Mouse (Mus musculus): ENCODE measurements at regions not wholly inside any gene's neighbourhood (a gene's known extent, or its start where the extent isn't known, plus 50 kb on each side); places are given as distances from the start of the nearest gene placed in this dataset.
A peak's percentile ranks its signal among the peaks of the same experiment; 100 is the strongest.
"Not testable (repeated sequence)": the region's sequence is repeated elsewhere in the genome, so short reads cannot be mapped to it uniquely, and the experiment has no call there.

- peak; percentile 56 for DNase-seq (ENCODE audit: low read depth, low spot score)
Measured at GRCm38 (mm10) chr7:69167456-69167855, 418.4 kb upstream of the Arrdc4 start.

GRCm38 (mm10) chr7:69161916-69162315, 412.9 kb upstream of the Arrdc4 start:
- no peak for DNase-seq (ENCODE audit: low read depth, low spot score)

- DNase-seq (ENCODE audit: low read depth, low spot score), result peak; percentile 6
Measured at GRCm38 (mm10) chr7:69142351-69142750, 393.3 kb upstream of the Arrdc4 start.

GRCm38 (mm10) chr7:69133441-69133840, 384.4 kb upstream of the Arrdc4 start:
- DNase-seq (ENCODE audit: low read depth, low spot score), result no peak

GRCm38 (mm10) chr7:69101770-69102169, 352.7 kb upstream of the Arrdc4 start:
- DNase-seq (ENCODE audit: low read depth, low spot score), result not testable (repeated sequence)

- peak; percentile 22 for DNase-seq (ENCODE audit: low read depth, low spot score)
Measured at GRCm38 (mm10) chr7:69097587-69098095, 348.6 kb upstream of the Arrdc4 start.

- no peak for DNase-seq (ENCODE audit: low read depth, low spot score)
Measured at GRCm38 (mm10) chr7:69074780-69075179, 325.7 kb upstream of the Arrdc4 start.

GRCm38 (mm10) chr7:69062994-69063393, 314.0 kb upstream of the Arrdc4 start:
- no peak for DNase-seq (ENCODE audit: low read depth, low spot score)

GRCm38 (mm10) chr7:69062506-69062905, 313.5 kb upstream of the Arrdc4 start:
- DNase-seq (ENCODE audit: low read depth, low spot score), result no peak

GRCm38 (mm10) chr7:69062094-69062493, 313.1 kb upstream of the Arrdc4 start:
- DNase-seq (ENCODE audit: low read depth, low spot score), result peak; percentile 17

- DNase-seq (ENCODE audit: low read depth, low spot score), result no peak
Measured at GRCm38 (mm10) chr7:69061242-69061641, 312.2 kb upstream of the Arrdc4 start.

- DNase-seq (ENCODE audit: low read depth, low spot score), result no peak
Measured at GRCm38 (mm10) chr7:69016575-69016974, 267.5 kb upstream of the Arrdc4 start.

- DNase-seq (ENCODE audit: low read depth, low spot score), result no peak
Measured at GRCm38 (mm10) chr7:69015047-69015446, 266.0 kb upstream of the Arrdc4 start.

- no peak for DNase-seq (ENCODE audit: low read depth, low spot score)
Measured at GRCm38 (mm10) chr7:69007237-69007636, 258.2 kb upstream of the Arrdc4 start.

- DNase-seq (ENCODE audit: low read depth, low spot score), result no peak
Measured at GRCm38 (mm10) chr7:68988061-68988460, 239.0 kb upstream of the Arrdc4 start.

- DNase-seq (ENCODE audit: low read depth, low spot score), result no peak
Measured at GRCm38 (mm10) chr7:68983937-68984336, 234.9 kb upstream of the Arrdc4 start.

GRCm38 (mm10) chr7:68982914-68983502, 234.0 kb upstream of the Arrdc4 start:
- DNase-seq (ENCODE audit: low read depth, low spot score), result no peak

GRCm38 (mm10) chr7:68978576-68978975, 229.5 kb upstream of the Arrdc4 start:
- no peak for DNase-seq (ENCODE audit: low read depth, low spot score)

- DNase-seq (ENCODE audit: low read depth, low spot score), result peak; percentile 60
Measured at GRCm38 (mm10) chr7:68976813-68977752, 228.0 kb upstream of the Arrdc4 start.

- DNase-seq (ENCODE audit: low read depth, low spot score), result no peak
Measured at GRCm38 (mm10) chr7:68975956-68976355, 226.9 kb upstream of the Arrdc4 start.

- no peak for DNase-seq (ENCODE audit: low read depth, low spot score)
Measured at GRCm38 (mm10) chr7:68975580-68975894, 226.5 kb upstream of the Arrdc4 start.

GRCm38 (mm10) chr7:68974761-68975579, 225.9 kb upstream of the Arrdc4 start:
- no peak for DNase-seq (ENCODE audit: low read depth, low spot score)

Data from mesoderm, embryonic 11.5 days (tissue).